Mouse (Mus musculus): ENCODE data around the gene Rbfox1. TPM values are rescaled to one million over a fixed set of nuclear protein-coding genes. Genes with fewer than 3 reads are reported as not detected.

Gene Rbfox1
- polyA plus RNA-seq, 1 experiment from 2014 or later: 13.9 TPM

- H3K4me1 ChIP-seq (ENCODE audit: control insufficient read depth, insufficient read depth, low read length): no peaks in the 10 kb centered on the region
- WGBS: 85% methylated on average over 16 of the region's 16 CpGs
- H3K27me3 ChIP-seq (replicated peaks; ENCODE audit: control insufficient read depth, insufficient read depth, low read length): no peaks in the 10 kb centered on the region
- H3K36me3 ChIP-seq (ENCODE audit: control insufficient read depth, insufficient read depth, low read length): no peaks in the 10 kb centered on the region
- no peak overlapping the region for H3K4me2 ChIP-seq (ENCODE audit: low read depth, low read length)
- no peaks in the 10 kb centered on the region for H3K9me3 ChIP-seq (ENCODE audit: control insufficient read depth, low read length)
- H3K27ac ChIP-seq (replicated peaks; ENCODE audit: low read depth, low read length): no peak overlapping the region
- H3K4me3 ChIP-seq (ENCODE audit: low read depth, low read length): no peak overlapping the region
- ATAC-seq (ENCODE audit: low read depth) (no peak), DNase-seq (ENCODE audit: low spot score) (no peak)
- H3K9ac ChIP-seq (ENCODE audit: low read depth, low read length): no peak overlapping the region
Observed at GRCm38 (mm10) chr16:7292985-7293805, 1408.0 kb downstream of the Rbfox1 start.

- no peak overlapping the region for H3K4me2 ChIP-seq (ENCODE audit: low read depth, low read length)
- ATAC-seq (ENCODE audit: low read depth) (no peak), DNase-seq (ENCODE audit: low spot score) (no peak)
- no peaks in the 10 kb centered on the region for H3K27me3 ChIP-seq (replicated peaks; ENCODE audit: control insufficient read depth, insufficient read depth, low read length)
- no peaks in the 10 kb centered on the region for H3K36me3 ChIP-seq (ENCODE audit: control insufficient read depth, insufficient read depth, low read length)
- no peak overlapping the region for H3K4me3 ChIP-seq (ENCODE audit: low read depth, low read length)
- WGBS: 70% methylated on average over 3 of the region's 3 CpGs
- no peaks in the 10 kb centered on the region for H3K9me3 ChIP-seq (ENCODE audit: control insufficient read depth, low read length)
- no peaks in the 10 kb centered on the region for H3K4me1 ChIP-seq (ENCODE audit: control insufficient read depth, insufficient read depth, low read length)
- H3K9ac ChIP-seq (ENCODE audit: low read depth, low read length): no peak overlapping the region
- H3K27ac ChIP-seq (replicated peaks; ENCODE audit: low read depth, low read length): no peak overlapping the region
Observed at GRCm38 (mm10) chr16:7302416-7302815, 1417.3 kb downstream of the Rbfox1 start.

- no peak for ATAC-seq (ENCODE audit: low read depth)
- no peak for DNase-seq (ENCODE audit: low spot score)
- Histone ChIP-seq H3K27me3 (replicated peaks; ENCODE audit: control insufficient read depth, insufficient read depth, low read length) (no peaks in the 10 kb centered on the region), H3K36me3 (ENCODE audit: control insufficient read depth, insufficient read depth, low read length) (no peaks in the 10 kb centered on the region), H3K27ac (replicated peaks; ENCODE audit: low read depth, low read length) (no peak overlapping the region), H3K4me3 (ENCODE audit: low read depth, low read length) (no peak overlapping the region), H3K9ac (ENCODE audit: low read depth, low read length) (no peak overlapping the region), H3K4me2 (ENCODE audit: low read depth, low read length) (no peak overlapping the region), H3K4me1 (ENCODE audit: control insufficient read depth, insufficient read depth, low read length) (no peaks in the 10 kb centered on the region), H3K9me3 (ENCODE audit: control insufficient read depth, low read length) (no peaks in the 10 kb centered on the region)
- WGBS: 65% methylated on average over 3 of the region's 3 CpGs
Observed at GRCm38 (mm10) chr16:7329196-7329595, 1444.0 kb downstream of the Rbfox1 start.

- Histone ChIP-seq H3K4me3 (ENCODE audit: low read depth, low read length) (no peak overlapping the region), H3K4me2 (ENCODE audit: low read depth, low read length) (no peak overlapping the region)
- DNase-seq (ENCODE audit: low spot score): no peak
Observed at GRCm38 (mm10) chr16:7341186-7341585, 1456.0 kb downstream of the Rbfox1 start.

GRCm38 (mm10) chr16:7345298-7345697, 1460.1 kb downstream of the Rbfox1 start:
- no peak overlapping the region for H3K4me3 ChIP-seq (ENCODE audit: low read depth, low read length)
- H3K27ac ChIP-seq (replicated peaks; ENCODE audit: low read depth, low read length): no peak overlapping the region
- 46% methylated on average over 3 of the region's 3 CpGs for WGBS
- H3K9me3 ChIP-seq (ENCODE audit: control insufficient read depth, low read length): no peaks in the 10 kb centered on the region
- H3K36me3 ChIP-seq (ENCODE audit: control insufficient read depth, insufficient read depth, low read length): no peaks in the 10 kb centered on the region
- ATAC-seq (ENCODE audit: low read depth): no peak
- no peak overlapping the region for H3K4me2 ChIP-seq (ENCODE audit: low read depth, low read length)
- H3K4me1 ChIP-seq (ENCODE audit: control insufficient read depth, insufficient read depth, low read length): no peaks in the 10 kb centered on the region
- no peak overlapping the region for H3K9ac ChIP-seq (ENCODE audit: low read depth, low read length)
- no peaks in the 10 kb centered on the region for H3K27me3 ChIP-seq (replicated peaks; ENCODE audit: control insufficient read depth, insufficient read depth, low read length)
- peak; percentile 33 for DNase-seq (ENCODE audit: low spot score)

More at GRCm38 (mm10) chr16:7341186-7341585, 1456.0 kb downstream of the Rbfox1 start:
- 28% methylated on average over 4 of the region's 4 CpGs for WGBS
- Histone ChIP-seq H3K27ac (replicated peaks; ENCODE audit: low read depth, low read length) (no peak overlapping the region), H3K9ac (ENCODE audit: low read depth, low read length) (no peak overlapping the region), H3K36me3 (ENCODE audit: control insufficient read depth, insufficient read depth, low read length) (no peaks in the 10 kb centered on the region), H3K27me3 (replicated peaks; ENCODE audit: control insufficient read depth, insufficient read depth, low read length) (no peaks in the 10 kb centered on the region), H3K4me1 (ENCODE audit: control insufficient read depth, insufficient read depth, low read length) (no peaks in the 10 kb centered on the region), H3K9me3 (ENCODE audit: control insufficient read depth, low read length) (no peaks in the 10 kb centered on the region)
- ATAC-seq (ENCODE audit: low read depth): no peak

GRCm38 (mm10) chr16:7346001-7346625, 1461.0 kb downstream of the Rbfox1 start:
- Histone ChIP-seq H3K27ac (replicated peaks; ENCODE audit: low read depth, low read length) (no peak overlapping the region), H3K27me3 (replicated peaks; ENCODE audit: control insufficient read depth, insufficient read depth, low read length) (no peaks in the 10 kb centered on the region), H3K9me3 (ENCODE audit: control insufficient read depth, low read length) (no peaks in the 10 kb centered on the region), H3K4me1 (ENCODE audit: control insufficient read depth, insufficient read depth, low read length) (no peaks in the 10 kb centered on the region), H3K4me2 (ENCODE audit: low read depth, low read length) (no peak overlapping the region), H3K36me3 (ENCODE audit: control insufficient read depth, insufficient read depth, low read length) (no peaks in the 10 kb centered on the region), H3K4me3 (ENCODE audit: low read depth, low read length) (no peak overlapping the region), H3K9ac (ENCODE audit: low read depth, low read length) (no peak overlapping the region)
- 65% methylated on average over 11 of the region's 11 CpGs for WGBS
- ATAC-seq (ENCODE audit: low read depth) (no peak), DNase-seq (ENCODE audit: low spot score) (no peak)

GRCm38 (mm10) chr16:7347522-7348165, 1462.5 kb downstream of the Rbfox1 start:
- 61% methylated on average over 7 of the region's 7 CpGs for WGBS

GRCm38 (mm10) chr16:7352808-7353207, 1467.7 kb downstream of the Rbfox1 start:
- Histone ChIP-seq H3K4me3 (ENCODE audit: low read depth, low read length) (no peak overlapping the region), H3K27me3 (replicated peaks; ENCODE audit: control insufficient read depth, insufficient read depth, low read length) (no peaks in the 10 kb centered on the region), H3K4me2 (ENCODE audit: low read depth, low read length) (no peak overlapping the region), H3K27ac (replicated peaks; ENCODE audit: low read depth, low read length) (no peak overlapping the region), H3K9me3 (ENCODE audit: control insufficient read depth, low read length) (no peaks in the 10 kb centered on the region), H3K4me1 (ENCODE audit: control insufficient read depth, insufficient read depth, low read length) (no peaks in the 10 kb centered on the region), H3K36me3 (ENCODE audit: control insufficient read depth, insufficient read depth, low read length) (no peaks in the 10 kb centered on the region), H3K9ac (ENCODE audit: low read depth, low read length) (no peak overlapping the region)
- no peak for DNase-seq (ENCODE audit: low spot score)
- WGBS: 53% methylated on average over 12 of the region's 16 CpGs
- ATAC-seq (ENCODE audit: low read depth): peak; percentile 50

More at GRCm38 (mm10) chr16:7347522-7348165, 1462.5 kb downstream of the Rbfox1 start:
- Histone ChIP-seq H3K4me3 (ENCODE audit: low read depth, low read length) (no peak overlapping the region), H3K9me3 (ENCODE audit: control insufficient read depth, low read length) (no peaks in the 10 kb centered on the region), H3K9ac (ENCODE audit: low read depth, low read length) (no peak overlapping the region), H3K4me1 (ENCODE audit: control insufficient read depth, insufficient read depth, low read length) (no peaks in the 10 kb centered on the region), H3K36me3 (ENCODE audit: control insufficient read depth, insufficient read depth, low read length) (no peaks in the 10 kb centered on the region), H3K4me2 (ENCODE audit: low read depth, low read length) (no peak overlapping the region), H3K27ac (replicated peaks; ENCODE audit: low read depth, low read length) (no peak overlapping the region), H3K27me3 (replicated peaks; ENCODE audit: control insufficient read depth, insufficient read depth, low read length) (no peaks in the 10 kb centered on the region)
- ATAC-seq (ENCODE audit: low read depth) (no peak), DNase-seq (ENCODE audit: low spot score) (no peak)

All from embryonic facial prominence, embryonic 14.5 days (tissue).